Mouse (Mus musculus) spleen, postnatal 4 days (tissue): Measurements from ENCODE around the gene Gsdma2.
"Not testable (repeated sequence)": the region's sequence is repeated elsewhere in the genome, so short reads cannot be mapped to it uniquely, and the experiment has no call there.

Source experiments
- DNase-seq, 2 experiments: peaks; one replicate each; pipeline ENCODE4 v3.0.0; 2022; ENCODE audit warnings: low spot score in 2 of 2

The Gsdma2 gene

DNA sequence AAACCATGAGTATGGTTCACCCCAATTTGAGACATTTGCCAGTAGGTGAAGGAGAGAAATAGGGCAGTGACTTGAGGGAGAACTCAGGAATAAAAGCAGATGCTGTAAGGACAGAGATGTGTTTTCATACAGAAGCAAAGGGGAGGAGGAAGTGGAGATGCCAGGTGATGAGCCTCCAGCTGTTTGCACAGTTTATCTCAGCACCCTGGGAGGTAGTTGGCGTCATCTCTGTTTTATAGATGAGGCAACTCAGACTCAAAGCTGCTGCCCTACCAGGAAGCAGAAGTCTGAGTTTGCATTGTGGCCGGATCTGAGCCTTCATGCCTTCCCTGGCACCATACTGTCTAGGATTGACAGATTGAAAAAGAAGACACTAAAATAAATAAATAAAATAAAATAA is 22.4 kb downstream of the Gsdma2 start:
- DNase-seq: no peak

DNA sequence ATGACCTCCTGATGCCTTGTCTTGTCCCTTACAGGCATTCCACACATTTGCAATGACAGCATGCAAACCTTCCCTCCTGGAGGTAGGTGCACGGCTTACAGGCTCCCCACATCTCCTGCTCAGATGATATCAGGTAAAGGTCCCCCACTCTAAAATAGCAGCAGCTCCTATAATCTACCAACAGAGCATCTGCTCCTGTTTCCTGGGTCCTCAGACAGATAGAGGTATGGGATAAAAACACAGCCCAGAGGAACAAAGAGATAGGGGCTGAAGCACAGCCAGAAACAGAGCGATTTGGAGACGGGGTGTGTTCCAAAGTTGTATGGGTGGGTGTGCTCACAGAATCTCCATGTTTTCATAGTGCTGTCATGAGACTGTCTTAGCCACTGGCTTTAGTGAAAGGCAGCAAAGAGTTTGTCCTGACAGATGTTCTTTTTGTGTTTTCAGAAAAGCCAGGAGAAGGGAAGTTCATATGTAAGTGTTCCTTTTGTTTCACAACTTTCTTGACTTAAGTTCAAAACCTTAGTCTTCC is 24.8 kb downstream of the Gsdma2 start:
- no peak for DNase-seq

DNA sequence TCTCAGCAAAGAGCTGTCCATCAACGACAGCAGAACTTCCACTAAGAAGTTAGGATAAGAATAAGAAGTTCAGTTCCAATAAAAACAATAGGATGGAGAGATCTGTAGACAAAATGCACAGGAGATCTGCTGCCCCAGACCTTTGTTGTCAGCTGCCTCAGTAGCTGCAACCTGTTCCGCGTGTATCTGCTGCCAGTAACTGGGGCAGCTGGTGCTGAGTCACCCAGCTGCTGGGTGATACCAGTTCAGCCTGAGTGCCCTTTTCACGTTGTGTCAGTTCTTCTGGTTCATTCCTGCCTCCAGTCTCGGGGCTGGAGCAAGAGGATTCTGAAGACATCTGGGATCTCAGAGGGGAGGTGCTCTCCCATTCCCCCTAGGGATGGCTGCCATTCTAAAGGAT is 25.3 kb downstream of the Gsdma2 start:
- DNase-seq: peak in 1 of 2 experiments; percentile 26

DNA sequence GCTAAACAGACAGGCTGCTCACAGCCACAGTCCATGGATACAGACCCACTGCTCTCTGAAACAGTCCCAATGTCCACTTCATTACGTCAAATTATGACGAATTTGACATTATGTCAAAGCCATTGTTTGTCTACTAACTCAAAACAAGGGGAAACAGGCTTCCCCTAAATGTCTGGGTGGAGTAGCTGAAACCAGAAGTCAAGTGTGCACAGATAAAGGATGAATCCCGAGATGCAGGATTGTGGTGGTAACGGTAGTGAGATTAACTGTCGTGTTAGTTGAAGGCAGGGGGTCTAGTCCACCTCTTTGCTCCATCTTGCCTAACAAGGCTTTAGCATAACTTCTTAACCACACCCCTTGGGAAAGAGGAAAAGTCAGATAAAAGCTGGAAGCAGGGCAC is 25.9 kb downstream of the Gsdma2 start:
- DNase-seq: no peak

DNA sequence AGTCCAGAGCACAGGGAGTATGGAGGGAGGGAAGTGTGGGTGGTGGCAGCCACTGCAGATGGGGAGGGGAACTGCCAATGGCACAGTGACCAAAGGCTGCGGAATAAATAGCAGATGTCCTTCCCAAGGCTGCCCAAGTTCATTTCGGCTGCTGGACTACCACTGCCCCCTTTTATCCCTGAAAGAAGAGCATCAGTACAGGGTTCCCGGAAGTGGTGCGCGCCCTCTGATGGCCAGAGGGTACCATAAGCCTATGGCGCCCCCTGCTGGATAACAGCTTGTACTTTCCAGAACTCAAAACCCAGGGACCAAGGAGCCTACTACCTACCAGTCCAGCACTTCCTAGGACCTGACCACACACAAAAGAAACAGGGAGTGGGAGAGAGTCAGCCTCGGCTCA is 26.6 kb downstream of the Gsdma2 start:
- DNase-seq: peak; percentile 67 to 82

DNA sequence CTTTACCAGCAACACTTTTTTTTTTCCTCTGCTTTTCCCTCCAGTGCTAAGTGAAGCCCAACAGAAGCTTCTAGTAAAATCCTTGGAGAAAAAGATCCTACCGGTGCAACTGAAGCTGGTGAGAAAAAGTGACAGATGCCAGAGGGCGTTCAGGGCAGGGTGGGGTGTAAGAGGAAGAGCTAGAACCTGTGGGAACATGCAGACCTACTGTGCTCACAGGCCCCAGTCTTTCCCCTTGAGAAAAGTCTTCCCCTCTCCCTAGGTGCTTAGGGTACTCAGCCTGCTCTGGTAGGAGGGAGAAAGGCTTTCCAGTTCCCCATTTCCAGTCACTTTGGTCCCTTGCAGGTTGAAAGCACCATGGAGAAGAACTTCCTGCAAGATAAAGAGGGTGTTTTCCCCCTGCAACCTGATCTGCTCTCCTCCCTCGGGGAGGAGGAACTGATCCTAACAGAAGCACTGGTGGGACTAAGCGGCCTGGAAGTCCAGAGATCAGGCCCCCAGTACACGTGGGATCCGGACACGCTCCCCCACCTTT is 29.3 kb downstream of the Gsdma2 start:
- DNase-seq: no peak

DNA sequence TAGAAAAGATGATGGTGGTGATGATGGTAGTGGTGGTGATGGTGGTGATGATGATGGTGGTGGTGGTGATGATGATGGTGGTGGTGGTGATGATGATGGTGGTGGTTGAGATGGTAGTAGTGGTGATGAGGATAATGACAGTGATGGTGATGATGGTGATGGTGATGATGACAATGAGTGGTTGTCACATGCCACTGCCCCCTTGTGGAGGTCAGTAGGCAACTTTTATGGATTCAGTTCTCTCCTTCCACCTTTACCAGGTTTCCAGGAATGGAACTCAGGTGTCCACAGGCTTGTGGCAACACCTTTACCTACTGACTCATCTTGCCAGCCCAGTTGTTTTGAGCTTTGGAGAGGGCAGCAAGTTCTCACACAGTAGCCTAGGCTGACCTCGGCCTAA is 33.5 kb downstream of the Gsdma2 start:
- DNase-seq: no peak

DNA sequence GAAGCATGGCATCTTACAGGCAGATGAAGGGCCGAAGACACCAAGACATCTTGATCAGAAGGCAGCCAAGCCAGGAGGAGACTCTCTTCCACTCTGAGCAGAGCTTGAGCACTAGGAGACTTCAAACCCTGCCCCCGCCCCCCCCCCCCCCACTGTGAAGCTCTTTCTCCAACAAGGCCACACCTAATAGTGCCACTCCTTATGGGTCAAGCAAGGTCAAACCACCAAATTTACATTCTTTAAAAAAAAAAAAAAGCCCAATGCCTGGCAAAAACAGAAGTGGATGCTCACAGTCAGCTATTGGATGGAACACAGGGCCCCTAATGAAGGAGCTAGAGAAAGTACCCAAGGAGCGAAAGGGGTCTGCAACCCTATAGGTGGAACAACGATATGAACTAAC is 34.0 kb downstream of the Gsdma2 start:
- DNase-seq: not testable (repeated sequence)

DNA sequence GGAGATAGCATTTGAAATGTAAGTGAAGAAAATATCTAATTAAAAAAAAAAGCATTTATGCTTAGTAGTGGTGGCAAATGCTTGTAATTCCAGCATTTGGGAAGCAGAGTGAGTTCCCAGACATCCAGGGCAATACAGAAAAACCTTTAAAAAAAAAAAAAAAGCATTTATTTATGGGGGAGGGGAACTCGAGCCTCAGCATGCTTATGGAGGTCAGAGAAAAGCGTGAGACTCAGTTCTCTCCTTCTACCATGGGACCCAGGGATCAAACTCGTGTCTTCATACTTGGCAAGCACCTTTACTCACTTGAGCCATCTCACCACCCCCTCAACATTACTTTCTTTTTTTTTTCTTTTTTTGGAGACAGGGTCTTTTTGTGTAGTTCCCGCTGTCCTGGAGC is 34.6 kb downstream of the Gsdma2 start:
- DNase-seq: no peak

DNA sequence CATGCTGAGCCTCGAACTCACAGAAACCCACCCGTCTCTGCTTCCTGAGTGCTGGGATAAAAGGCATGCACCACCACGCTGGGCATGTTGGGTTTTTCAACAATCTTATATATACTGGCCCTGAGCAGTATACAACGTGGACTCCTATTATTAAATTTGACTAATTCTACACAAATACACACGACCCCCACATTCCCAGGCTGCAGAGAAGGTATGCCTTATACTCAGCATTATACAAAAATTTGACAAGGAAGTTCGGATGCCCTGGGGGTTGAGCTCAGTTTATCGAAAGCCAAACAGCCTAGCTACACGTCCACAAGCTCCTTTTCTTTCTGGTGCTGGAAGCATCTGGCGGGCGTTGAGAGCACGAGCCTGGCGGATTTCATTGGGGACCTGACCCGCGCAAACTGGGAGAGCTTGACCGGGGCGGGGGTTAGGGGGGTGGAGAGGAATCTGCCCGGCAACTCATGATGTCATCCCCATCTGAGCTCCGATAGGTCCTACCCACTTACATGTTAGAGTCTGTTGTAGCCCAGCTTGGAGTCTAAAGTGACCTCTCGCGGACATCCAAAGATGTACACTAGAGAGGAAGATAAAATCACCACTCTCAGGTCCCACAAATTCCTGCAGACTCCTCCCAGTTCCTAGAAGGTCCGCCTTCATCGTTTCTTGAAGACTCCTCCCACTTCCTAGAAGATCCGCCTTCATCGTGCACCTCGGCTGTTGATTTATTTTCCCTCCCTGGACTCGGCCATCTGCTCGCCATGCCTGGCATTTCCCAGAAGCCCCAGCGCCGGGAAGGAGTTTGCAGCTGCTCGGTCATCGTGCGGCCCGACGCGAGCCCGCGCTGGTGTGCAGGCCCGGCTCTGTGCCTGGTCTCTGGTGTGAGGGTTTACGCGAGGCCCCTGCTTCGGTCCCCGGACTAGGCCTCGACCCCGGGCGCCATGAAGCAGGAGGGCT is 35.5 kb downstream of the Gsdma2 start, which contains the start of gene Psmd3:
Psmd3 (plus strand) TSS at position 769 of the 960 bp plus-strand sequence.
- DNase-seq: peak; percentile 97 to 98

DNA sequence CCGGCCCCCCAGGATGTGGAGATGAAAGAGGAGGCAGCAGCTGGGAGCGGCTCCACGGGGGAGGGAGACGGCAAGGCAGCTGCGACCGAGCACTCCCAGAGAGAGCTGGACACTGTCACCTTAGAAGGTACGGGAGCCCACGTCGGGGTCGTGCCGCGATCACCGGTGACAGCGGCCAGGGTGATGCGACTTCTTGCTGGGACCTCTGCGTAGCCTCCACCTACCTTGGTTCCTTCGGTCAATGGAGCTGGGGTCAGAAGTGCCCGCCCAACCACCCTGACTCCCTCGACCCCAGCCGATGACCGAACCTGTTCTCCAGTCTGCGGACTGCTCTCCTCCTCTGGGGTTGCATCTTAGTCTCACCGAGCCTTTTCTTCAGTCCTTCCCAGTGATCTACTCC is 36.3 kb downstream of the Gsdma2 start:
- no peak for DNase-seq

DNA sequence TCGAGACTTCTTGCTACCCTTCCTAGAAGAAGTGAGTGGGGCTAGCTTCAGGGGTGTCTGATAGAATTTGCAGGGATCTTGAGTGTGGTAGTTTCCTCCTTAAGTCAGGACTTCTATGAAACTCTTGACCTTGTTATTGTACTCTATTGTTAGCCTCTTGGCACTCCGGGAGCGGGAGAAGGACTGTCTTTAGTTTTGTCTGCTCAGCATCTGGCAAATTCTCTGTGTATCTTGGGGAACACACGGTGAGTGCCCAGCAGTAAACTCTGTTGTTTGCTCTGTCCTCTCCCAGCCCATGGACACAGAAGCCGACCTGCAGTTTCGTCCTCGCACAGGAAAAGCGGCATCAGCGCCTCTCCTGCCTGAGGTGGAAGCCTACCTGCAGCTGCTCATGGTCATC is 39.1 kb downstream of the Gsdma2 start:
- no peak for DNase-seq

DNA sequence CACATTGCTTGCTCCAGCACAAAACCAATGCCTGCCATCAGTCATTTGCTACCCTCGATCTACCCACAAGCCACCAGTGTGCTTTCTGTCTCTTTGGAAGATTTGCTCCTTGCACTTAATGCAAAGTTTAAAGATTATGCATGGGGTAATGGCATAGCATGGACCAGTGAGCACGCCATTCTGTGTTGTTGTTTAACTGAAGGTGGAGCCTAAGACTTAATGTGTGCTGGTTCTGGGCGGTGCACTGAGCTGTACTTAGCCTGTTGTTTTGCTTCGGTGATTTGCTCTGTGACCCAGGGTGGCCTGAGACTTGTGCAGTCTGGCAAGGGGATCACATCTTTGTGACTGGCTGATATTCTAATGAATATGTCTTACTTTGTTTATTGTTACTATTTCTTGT is 40.4 kb downstream of the Gsdma2 start:
- no peak for DNase-seq

DNA sequence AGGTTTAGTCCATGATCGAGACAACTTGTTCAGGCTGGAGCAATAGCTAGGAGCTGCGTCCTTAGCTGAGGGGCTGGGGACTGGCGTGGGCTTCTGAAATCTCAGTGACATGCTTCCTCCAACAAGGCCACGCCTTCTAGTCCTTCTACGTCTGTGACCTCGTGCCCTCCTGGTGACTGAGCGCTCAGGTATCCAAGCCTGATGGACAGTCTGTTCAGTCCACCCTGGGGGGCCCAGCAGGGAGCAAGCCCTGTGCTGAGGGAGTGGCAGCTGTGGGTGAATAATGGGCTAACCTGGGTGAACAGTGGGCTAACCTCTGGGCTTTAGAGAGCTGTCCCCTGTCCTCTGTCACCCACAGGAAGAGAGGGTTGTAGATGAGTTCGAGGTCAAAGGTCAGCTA is 41.5 kb downstream of the Gsdma2 start:
- no peak for DNase-seq

DNA sequence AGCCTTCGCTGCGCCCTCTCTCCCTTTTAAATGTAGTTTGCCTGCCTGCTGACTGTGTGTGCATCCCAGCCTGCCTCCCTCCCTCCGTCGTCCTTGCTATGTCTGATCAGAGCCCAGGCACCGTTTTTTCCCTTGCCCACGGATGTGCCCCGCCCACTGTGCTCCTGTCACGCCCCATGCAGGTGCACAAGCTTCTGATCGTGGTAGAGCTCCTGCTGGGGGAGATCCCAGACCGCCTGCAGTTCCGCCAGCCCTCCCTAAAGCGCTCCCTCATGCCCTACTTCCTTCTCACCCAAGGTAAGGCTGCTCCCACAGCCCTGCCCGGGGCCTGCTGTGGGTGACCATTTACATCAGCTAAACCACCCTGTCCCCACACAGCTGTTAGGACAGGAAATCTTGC is 46.6 kb downstream of the Gsdma2 start:
- DNase-seq: no peak

DNA sequence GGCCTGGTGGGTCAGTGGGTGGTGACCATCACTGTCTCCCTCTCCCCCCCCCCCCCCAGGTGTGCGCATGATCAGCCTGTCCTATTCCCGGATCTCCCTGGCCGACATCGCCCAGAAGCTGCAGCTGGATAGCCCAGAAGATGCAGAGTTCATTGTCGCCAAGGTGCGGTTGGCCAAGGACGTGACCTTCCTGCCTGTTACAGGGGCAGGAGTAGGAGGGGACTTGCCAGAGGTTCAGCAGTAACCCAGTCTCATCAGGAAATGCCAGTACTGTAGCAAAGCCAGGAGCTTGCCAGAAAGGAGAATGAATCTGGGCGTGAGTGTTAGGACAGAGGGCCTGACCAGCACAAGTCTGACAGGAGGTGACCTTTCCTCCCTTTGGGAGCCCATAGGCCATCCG is 47.2 kb downstream of the Gsdma2 start:
- no peak for DNase-seq

DNA sequence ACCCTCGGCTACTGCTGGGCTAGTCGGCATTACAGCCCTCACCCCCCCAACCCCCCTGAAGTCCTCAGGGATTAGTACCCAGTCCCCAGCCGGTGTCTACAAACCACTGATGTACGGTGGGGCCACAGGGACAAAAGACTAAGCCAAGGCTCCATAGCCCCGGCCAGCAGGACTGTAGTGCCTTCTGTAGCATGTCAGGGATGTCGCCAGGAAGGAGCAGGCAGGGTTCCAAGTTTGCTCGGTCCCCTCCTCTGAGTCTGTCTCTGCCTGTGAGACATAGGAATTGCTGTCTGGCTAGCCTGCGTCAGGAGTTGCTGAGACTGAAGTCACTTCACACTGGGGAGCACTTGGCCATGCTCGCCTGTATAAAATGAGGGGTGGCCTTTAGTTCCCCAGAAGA is 47.7 kb downstream of the Gsdma2 start:
- DNase-seq: no peak

DNA sequence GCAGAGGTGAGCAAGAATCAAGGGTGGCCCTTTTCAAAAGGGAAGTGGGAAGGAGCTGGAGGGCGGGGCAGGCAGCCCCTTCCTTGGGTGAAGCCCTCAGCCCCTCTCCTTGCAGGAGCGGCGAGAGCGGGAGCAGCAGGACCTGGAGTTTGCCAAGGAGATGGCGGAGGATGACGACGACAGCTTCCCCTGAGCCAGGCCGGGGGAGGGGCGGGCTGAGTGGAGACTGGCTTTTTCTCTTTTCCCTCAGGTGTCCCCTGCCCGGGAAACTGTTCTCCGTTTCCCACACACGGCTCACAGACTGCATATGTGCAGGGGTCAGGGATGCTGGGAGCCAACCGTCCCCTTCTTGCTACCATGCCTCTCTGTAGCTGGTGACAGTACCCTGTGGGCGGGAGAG is 48.8 kb downstream of the Gsdma2 start:
- no peak for DNase-seq

DNA sequence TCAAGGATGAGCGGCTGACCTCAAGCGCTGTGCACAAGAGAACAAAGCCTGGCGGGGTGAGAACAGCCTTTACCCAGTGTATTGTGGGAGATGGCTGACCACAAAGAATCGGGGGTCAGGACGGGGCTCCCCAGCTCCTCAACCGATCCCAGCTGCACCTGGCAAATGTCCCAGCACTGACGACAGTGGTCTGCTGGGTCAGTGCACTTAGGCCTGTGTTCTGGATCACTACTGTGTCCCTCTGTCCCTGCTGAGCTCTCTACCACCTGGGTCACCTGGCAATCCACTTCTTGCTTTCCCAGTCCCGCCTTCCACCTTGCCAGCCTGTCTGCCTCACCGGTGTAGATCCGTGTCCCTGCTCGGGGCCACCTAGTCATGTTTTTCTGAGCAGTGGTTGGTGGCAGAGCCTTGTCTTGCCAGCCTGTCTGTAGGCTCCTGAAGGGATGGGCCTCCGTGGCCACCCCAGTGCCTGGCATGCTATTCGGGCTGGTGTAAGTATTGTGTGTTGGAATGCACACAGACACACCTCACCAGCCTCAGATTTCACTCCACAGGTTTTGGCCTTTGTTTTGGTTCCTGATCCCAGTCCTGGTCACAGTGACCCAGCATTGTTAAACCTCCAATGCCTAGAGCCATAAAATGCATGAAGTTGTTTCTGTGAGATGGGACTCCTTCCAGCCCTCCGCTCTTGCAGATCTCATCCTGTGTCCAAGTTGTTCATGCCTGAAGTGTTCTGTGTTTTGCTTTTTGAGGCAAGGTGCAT is 50.1 kb downstream of the Gsdma2 start:
- DNase-seq: no peak

DNA sequence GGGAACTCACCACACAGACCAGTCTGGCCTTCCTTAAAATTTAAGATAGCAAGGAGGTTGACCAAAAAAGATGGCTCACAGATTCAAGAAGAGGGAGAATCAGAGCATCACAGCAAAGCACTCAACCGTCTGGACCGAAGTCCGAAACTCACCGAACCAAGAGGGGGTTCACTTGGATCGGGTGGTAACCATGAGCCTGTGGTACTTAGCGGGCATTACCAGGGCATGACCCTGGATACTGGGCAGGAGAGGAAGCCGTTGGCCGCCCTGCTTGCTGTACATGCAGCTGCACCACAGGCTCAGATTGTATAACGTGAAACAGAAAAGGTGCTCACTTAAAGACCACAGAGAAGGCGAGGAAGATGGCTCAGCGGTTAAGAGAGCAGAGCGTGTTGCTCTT is 50.7 kb downstream of the Gsdma2 start:
- no peak for DNase-seq

DNA sequence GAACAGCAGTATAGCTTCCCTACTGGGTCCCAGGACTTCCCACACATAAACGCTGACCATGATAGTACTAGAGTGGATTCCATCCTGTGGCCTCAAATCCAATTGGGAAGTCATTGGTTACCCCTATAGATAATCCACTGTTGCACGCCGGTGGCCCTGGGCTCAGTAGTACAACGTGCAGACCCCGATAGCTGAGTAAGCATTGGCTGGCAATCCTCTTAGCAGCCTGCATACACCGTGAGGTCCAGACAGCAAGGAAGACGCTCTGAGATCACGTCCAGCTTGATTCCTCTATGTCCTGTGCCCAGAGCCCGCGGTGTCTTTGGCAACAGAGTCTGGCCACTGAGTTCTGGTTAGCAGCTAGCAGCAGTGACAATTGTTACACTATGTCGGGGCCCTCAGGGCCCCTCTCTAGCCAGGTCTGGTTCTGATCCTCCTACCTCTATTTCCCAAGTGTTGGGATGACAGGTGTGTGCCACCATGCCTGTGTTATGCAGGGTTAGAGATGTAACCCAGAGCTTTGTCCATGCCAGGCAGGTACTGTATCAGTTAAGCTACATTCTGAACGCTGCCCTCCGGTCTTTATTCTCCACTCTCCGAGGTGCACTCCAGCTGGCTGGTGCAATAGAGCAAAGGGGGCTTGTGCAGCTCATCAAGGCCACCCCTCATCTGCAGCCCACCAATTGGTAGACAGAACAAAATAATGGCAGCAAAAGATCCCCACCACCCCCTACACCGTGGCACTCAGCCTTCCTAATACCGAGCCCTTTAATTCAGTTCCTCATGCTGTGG is 52.5 kb downstream of the Gsdma2 start:
- DNase-seq: peak in 1 of 2 experiments; percentile 58

DNA sequence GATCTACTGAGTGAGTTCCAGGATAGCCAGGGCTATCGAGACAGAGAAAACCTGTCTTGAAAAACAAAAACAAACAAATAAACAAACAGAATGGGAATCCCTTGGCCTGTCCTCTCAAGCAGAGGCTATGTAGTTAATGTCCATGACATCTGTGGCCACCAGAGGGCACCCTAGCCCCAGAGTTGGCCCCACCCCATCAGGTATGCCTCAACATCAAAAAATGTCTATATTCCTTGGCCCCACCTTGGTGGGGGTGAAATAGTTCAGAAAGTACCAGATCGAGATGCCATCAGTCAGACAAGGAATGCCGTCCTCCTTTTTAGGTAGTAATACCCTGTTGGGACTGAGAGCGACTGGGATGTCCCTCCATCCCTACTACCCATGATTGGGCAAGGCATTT is 53.4 kb downstream of the Gsdma2 start:
- peak; percentile 71 to 90 for DNase-seq
